Mouse (Mus musculus) natural killer cell, adult 2 months (primary cell): ENCODE results near the gene Pcca.

Source experiments
- DNase-seq, 2 experiments: peaks; one replicate each; pipeline ENCODE4 v3.0.0; 2022; ENCODE audit warnings: low spot score in 2 of 2

Pcca gene

GRCm38 (mm10) chr14:122642432-122642831 is 108.3 kb downstream of the Pcca start:
- DNase-seq, result no peak

GRCm38 (mm10) chr14:122648214-122648613 is 114.1 kb downstream of the Pcca start:
- DNase-seq, result no peak

DNA sequence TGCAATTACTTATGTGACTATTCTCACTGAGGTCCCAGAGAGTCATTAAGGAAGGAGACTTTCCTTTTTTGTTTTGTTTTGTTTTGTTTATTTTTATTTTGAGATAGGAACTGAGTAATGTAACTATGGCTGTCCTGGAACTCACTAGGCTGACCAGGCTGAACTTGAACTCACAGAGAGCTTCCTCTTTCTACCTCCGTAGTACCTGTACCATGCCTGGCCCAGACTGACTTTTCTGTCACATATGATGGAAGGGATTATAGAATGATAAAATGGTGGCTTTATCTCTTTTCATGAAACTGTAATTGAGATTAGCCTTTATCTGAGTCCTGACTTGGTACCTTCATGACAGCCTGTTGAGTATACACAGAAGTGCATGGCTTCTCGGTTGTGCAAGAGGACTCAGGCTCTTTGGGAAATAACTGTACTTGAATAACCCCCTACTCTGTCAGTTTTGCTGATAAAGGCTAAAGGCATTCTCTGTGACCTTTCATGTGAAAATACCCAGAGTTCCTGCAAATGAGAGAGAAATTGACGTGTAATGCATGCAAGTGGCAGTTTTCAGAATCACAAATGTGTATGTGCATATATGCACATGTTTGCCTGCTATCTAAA is 115.3 kb downstream of the Pcca start:
- DNase-seq, result no peak

- no peak for DNase-seq
Measured at GRCm38 (mm10) chr14:122651681-122652080, 117.6 kb downstream of the Pcca start.

DNA sequence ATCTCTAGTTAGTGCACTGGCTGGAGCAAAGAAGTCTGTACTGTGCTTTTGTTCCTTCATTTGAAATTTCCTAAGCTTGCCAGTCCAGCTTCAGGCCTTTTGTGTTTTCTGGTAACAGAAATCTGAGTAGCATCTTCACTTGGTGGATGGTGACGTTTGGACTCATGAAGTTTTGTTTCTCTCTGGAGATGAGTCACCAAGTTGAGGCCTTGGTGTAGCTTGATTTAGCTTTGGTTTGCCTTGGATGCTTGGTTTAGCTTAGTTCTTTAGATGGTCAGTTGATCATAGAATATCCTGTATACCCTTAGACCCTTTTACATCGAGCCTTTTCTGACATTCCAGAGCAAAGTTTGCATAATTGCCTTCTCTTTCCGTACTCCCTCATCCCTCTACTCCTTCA is 141.5 kb downstream of the Pcca start:
- no peak for DNase-seq

- DNase-seq, result no peak
Measured at GRCm38 (mm10) chr14:122683645-122684044, 149.5 kb downstream of the Pcca start.

- DNase-seq, result no peak
Measured at GRCm38 (mm10) chr14:122684250-122684649, 150.1 kb downstream of the Pcca start.

- DNase-seq, result no peak
Measured at GRCm38 (mm10) chr14:122684811-122685210, 150.7 kb downstream of the Pcca start.

DNA sequence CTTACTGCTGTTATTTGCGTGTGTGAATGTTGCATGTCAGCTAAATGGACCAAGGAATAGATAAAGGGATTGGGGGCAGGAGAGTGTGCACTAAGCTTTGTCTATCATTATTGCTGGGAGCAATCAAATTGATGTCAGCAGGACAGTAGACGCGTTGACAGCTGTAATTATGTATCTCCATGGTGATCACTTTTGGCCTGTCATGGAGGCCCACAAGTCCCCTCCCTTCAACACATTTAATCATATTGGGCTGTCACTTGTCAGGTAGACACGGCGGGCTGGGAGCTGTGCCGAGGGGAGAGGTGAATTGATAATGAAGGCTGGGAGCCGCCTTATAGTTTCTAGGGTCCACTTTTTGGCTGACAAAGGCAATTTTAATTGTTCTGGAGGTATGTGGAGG is 153.3 kb downstream of the Pcca start:
- DNase-seq, result no peak

GRCm38 (mm10) chr14:122688378-122688777 is 154.3 kb downstream of the Pcca start:
- no peak for DNase-seq

DNA sequence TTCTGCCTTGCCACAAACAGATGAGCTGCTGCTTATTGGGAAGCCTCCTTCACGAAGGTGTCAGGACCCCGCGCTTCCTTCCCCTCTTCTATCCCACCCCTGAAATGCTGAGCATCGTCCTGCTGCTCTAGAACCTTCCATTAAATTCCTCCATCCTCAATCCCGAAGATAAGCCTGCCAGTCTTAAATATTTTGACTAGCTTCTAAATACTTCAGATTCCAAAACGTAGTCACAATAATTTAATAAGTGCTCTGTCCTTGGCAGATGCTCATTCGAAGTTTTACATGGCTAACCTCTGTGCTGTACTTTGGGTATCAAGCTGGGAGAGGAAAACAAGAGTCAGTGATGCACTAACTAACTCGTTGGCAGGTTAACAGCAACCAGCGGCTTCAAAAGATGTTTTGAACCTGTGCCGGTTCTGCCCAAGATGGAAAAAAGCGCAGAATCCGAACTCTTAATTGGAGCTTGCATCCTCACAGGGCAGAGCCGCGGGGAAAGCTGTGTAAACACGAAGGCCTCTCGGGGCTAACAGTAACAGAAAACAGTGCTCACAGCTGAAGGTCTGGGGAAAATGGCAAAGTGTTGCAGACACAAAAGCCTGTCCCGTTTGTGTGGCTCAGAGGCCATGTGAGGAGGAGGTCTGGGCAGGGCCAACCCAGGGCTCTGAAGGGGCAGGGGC is 155.2 kb downstream of the Pcca start:
- no peak for DNase-seq

- no peak for DNase-seq
Measured at GRCm38 (mm10) chr14:122691555-122691954, 157.4 kb downstream of the Pcca start.

DNA sequence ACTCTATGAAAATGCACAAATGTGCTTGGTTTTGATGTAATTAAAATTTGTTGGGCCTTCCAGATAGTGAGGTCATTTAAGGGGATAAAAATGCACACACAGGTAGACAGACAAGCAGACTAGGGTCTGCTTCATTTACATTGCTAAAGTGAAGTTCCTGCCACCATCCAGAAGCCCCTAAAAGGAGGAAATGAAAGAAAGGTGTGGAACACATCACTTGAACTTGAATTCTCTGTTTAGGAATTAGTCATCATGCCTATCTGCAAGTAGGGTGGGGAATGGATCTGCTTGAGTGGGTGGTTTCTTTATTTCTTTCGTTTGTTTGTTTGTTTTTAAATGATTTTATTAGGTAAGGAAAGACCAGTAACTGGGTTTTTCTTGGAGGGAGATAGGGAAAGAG is 166.2 kb downstream of the Pcca start:
- DNase-seq, result no peak

DNA sequence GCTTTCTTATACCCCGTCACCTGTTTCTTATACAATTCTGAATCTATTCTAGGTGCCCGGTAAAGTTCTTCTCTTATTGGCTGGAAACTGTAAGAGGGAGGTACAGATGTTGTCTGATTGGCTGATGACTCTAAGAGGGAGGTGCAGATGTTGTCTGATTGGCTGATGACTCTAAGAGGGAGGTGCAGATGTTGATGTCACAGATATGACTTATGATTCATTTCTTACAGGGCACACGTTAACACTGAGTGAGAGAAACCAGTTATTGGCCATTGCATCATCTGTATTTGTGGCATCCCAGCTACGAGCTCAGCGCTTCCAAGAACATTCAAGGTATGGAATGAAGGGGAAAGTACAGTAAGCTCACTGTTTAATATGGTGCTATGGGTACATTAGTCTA is 179.7 kb downstream of the Pcca start:
- no peak for DNase-seq

DNA sequence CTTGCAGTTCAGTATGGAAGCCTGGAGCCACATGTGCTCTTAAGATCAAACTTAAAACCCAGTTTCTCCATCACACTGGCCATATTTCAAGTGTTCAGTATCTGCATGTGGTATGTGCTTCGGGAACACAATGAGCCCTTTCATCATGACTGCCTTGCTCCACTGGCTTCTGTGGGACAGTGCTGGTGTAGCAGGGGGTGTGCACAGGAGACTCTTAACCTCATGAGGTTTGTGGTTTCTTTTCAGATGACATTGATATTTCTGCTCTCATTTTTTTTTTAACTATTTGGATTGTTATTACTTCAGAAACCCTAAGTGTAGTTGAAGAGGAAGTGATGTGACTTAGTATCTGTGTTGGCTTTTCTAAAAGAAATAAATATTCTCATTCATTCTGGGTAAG is 180.8 kb downstream of the Pcca start:
- DNase-seq, result no peak

DNA sequence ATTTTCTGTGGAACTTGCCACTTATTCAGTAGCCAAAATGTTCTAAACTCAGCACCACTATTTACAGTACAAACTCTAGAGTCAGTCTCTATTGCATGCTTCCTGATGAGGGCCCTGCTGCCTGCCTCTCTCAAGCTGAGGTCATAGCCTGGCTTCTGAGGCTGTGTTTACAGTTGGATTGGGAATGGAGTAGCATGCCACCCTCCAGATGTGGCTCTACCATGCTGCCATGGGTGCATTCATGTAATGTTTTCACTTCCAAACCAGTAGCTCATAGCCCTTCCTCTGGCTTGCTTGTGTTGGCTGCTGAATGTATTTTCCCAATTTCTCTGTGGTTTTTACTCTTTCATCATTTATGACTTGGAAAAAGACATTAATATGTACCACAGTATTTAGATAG is 181.9 kb downstream of the Pcca start:
- no peak for DNase-seq

DNA sequence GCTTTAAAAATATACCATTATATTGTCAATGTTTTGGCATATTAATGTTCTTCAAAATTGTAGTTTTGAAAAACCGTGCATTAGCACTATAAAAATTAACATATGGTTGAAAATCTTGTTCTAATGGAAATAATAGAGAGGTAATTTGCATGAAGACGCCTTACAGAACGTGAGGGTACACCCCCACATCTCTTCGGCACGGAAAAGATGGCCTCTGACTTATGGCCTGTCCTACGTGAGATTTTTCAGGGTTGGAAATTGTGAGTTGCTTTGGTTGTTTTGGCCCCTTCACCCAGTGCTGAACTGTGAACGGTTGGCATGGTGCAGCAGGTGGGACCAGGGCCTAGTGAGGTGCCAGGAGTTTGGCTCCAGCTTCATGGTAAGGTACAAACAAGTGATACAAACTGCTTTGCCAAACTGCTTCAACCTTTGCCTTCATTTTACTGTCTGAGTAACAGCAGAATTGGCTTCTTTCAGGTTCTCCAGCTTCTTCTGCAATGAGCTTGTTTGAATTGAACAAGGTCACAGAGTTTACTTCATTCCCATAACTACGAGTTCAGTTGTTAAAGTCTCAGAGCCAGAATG is 185.5 kb downstream of the Pcca start:
- no peak for DNase-seq

DNA sequence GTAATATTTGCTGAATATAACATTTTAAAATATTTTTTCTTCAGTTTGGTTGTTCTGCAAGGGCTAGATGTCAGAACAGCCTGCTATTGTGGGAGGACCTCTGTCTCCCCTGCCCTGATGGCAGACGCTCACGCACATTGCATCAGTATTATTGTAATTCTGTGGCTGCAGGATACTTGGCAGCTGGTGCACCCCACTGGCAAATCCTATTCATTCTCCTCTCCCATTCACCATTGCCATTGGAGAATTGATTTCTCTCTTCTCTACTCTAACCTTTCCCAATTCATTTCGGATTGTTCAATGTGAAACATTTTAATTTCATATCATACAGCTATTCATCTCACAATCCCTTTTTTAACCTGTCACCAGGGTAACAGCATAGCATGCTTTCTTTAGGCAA is 186.9 kb downstream of the Pcca start:
- DNase-seq, result no peak

DNA sequence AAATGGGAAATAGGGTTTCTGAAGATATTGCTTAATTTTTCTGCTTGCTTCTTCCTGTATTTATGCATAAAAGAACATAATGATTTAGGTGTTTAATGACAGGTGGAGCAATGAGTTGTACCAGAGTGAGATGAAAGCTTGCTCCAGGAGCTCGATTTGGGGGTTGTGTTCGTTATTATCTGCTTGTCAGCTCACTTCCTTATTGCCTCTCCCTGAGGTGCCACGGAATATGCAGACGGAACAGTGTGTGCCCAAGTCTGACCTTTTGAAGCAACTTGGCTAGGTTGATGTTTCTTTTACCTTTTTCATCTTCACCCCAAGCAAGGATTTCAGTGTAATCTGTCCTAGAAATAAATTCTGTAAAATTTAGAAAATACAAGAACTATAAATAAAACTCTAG is 187.6 kb downstream of the Pcca start:
- DNase-seq, result no peak

DNA sequence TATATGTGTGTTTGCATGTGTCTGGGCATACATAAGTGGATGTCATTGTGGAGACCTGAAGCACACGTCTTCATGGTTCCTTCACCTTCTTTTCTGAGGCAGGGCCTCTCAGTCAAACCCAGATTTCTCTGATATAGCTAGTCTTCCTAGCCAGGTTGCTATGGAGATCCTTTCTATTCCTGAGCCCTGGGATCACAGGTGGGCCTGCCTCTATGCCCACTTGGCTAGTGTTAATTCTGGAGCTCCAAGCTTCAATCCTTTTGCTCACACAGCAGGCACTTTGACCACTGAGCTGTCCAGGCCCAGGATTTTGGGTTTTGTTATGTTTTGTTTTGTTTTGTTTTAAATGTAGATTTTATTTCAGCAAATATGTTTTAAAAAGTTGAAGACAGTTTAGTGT is 192.3 kb downstream of the Pcca start:
- DNase-seq, result no peak

DNA sequence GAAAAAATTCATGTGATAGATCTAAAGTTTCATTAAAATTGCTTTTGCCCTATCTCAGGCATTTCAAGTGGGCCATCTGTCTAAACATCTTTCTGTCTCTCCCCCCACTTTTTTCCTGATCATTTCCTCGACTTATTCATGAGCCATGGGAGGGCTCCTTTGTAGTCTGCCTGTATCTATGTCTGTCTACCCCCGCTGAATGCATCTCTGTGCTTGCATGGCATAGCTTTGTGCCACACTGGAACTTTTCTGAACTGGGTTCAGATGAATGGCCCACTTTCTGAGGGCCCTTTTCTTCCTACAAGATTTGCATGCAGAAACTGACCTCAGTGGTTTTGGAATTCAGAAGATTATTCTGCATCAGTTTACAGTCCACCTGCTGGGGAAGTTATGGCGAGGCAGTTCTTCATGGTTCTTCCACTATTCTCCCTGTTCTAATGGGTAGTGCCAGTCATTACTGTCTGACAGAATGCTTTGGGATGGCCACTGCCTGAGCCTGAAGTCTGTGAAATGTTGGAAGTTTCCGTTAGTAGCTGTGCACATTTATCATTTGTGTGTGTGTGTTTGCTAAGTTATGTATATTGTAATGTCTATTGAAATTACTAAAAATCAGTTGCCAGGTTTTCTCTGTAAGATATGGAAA is 195.4 kb downstream of the Pcca start:
- DNase-seq, result no peak

DNA sequence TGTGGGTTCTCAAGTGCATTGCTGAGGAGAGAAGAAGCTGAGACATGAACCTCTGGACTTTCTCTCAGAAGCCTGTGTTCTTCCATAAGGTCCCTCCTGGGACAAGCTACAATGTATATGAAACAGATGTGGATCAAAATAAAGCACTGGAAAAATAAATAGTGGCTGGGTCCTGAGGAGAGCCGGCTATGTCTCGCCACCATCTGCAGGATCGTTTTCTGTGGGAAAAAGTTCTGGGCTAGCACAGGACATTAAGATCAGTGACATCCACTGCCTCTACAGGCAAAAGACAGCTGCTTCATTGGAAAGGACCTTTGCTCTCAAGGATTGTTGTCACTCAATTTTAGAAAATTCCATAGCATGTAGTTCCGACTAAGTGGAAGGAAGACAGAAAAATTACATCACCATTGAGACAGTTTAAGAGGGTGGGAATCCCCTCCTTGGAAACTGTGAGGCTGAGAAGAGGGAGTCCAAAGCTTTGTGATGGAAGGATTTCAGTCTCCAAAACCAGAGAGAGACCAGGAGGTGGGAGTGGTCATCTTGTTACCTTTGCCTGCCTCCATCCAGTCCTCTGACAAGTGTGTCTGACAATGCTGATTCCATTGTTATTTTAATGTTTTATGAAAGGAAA is 196.9 kb downstream of the Pcca start:
- DNase-seq, result no peak

GRCm38 (mm10) chr14:122736806-122737205 is 202.7 kb downstream of the Pcca start:
- DNase-seq, result no peak
